Mouse (Mus musculus) CH12.LX (cell line): ENCODE measurements around the gene Slc48a1.
A peak's percentile ranks its signal among the peaks of the same experiment; 100 is the strongest.

Experiments used
- CHD2 ChIP-seq: IDR thresholded peaks from 2 replicates; pipeline ENCODE4 v1.6.1; 2011; ENCODE audit warnings: low read length, improper control_type of control experiment
- CTCF ChIP-seq, 2 experiments: IDR thresholded peaks in 1 of 2; conservative IDR thresholded peaks in 1 of 2; 2 replicates each; pipeline ENCODE4 v1.5.1; 2011 to 2012; ENCODE audit warnings: low read depth in 2 of 2, low read length in 2 of 2, improper control_type of control experiment in 1 of 2, inconsistent platforms in 1 of 2, mild to moderate bottlenecking in 1 of 2, moderate library complexity in 1 of 2
- E2F4 ChIP-seq: IDR thresholded peaks from 2 replicates; pipeline ENCODE4 v1.6.1; 2011; ENCODE audit warnings: low read depth, low read length, improper control_type of control experiment; ENCODE audit not compliant: insufficient replicate concordance
- EP300 ChIP-seq: IDR thresholded peaks from 2 replicates; pipeline ENCODE4 v1.6.1; 2011; ENCODE audit warnings: low read length, improper control_type of control experiment
- JUND ChIP-seq: conservative IDR thresholded peaks from 2 replicates; pipeline ENCODE4 v1.6.1; 2011; ENCODE audit warnings: low read depth, low read length, improper control_type of control experiment
- MAFK ChIP-seq: IDR thresholded peaks from 2 replicates; pipeline ENCODE4 v1.6.1; 2011; ENCODE audit warnings: low read length, improper control_type of control experiment; ENCODE audit not compliant: insufficient replicate concordance
- POLR2A ChIP-seq: IDR thresholded peaks from 2 replicates; pipeline ENCODE4 v1.6.1; 2011; ENCODE audit warnings: low read depth, mild to moderate bottlenecking, improper control_type of control experiment, low read length
- RAD21 ChIP-seq: IDR thresholded peaks from 2 replicates; pipeline ENCODE4 v1.6.1; 2011; ENCODE audit warnings: low read depth, mild to moderate bottlenecking, low read length, improper control_type of control experiment, moderate library complexity
- TCF12 ChIP-seq: IDR thresholded peaks from 2 replicates; pipeline ENCODE4 v1.6.1; 2014; ENCODE audit warnings: low read depth, mild to moderate bottlenecking, inconsistent platforms, low read length, improper control_type of control experiment
- USF1 ChIP-seq: IDR thresholded peaks from 2 replicates; pipeline ENCODE4 v1.6.1; 2014; ENCODE audit warnings: low read depth, mild to moderate bottlenecking, inconsistent platforms, low read length, improper control_type of control experiment
- ZMIZ1 ChIP-seq: IDR thresholded peaks from 2 replicates; pipeline ENCODE4 v1.6.1; 2012; ENCODE audit warnings: low read depth, mild to moderate bottlenecking, inconsistent platforms, low read length, improper control_type of control experiment

DNA sequence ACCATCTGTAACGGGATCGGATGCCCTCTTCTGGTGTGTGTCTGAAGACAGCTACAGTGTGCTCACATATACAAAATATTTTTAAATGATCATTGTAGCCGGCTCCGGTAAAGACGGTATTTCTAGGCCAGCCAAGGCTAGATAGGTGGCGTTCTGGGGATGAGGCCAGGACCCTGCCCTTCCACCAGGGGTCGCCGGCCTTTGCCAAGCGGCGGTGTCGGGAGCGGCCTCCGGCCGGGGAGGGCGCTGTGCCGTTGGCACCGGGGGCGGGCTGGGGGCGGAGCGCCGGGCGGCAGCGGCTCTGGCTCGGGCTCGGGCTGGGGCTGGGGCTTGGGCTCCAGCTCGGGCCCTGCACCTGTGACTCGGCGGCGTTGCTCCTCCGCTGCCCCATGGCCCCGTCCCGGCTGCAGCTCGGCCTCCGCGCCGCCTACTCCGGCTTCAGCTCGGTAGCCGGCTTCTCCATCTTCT, 5.8 kb downstream of the Slc48a1 start:
- TF ChIP-seq CTCF (conservative IDR thresholded peaks at IDR 0.05 in 1 of 2, IDR thresholded peaks at IDR 0.05 in 1 of 2; ENCODE audit: low read depth in 2 of 2, low read length in 2 of 2): peak; percentile 13 to 100; a peak in 3 of 4 replicates
- TF ChIP-seq RAD21: peak; percentile 65
- no peak for TF ChIP-seq USF1
- no peak for TF ChIP-seq JUND
- TF ChIP-seq E2F4: no peak
- no peak for TF ChIP-seq CHD2
- peak; percentile 81 for TF ChIP-seq TCF12
- no peak for TF ChIP-seq MAFK
- TF ChIP-seq EP300: no peak
- peak; percentile 81 for TF ChIP-seq POLR2A
- peak; percentile 80; the same call in 1 of the 2 replicates for TF ChIP-seq ZMIZ1
